Mouse (Mus musculus): ENCODE data around the gene Agbl3.

Agbl3 gene

GRCm38 (mm10) chr6:34906661-34907060 is 126.4 kb downstream of the Agbl3 start:
- no peak for DNase-seq (ENCODE audit: low read depth)

GRCm38 (mm10) chr6:34907121-34907614 is 126.9 kb downstream of the Agbl3 start:
- peak; percentile 48 for DNase-seq (ENCODE audit: low read depth)

GRCm38 (mm10) chr6:34907696-34908260 is 127.5 kb downstream of the Agbl3 start:
- no peak for DNase-seq (ENCODE audit: low read depth)
